Mouse (Mus musculus) small intestine, adult 2 months (tissue): ENCODE data around the gene Sp2. TPM values are rescaled to one million over a fixed set of nuclear protein-coding genes. Genes with fewer than 3 reads are reported as not detected.

ENCODE experiments used
- H3K27ac ChIP-seq: fragments of 200-500 bp; 2 replicates; pipeline ENCODE4 v1.5.1; 2012; ENCODE audit warnings: low read depth, low read length, control low read depth, inconsistent platforms; ENCODE audit not compliant: insufficient read depth
- H3K27me3 ChIP-seq: fragments of 200-500 bp; 2 replicates; pipeline ENCODE4 v1.6.1; 2012; ENCODE audit warnings: mild to moderate bottlenecking, moderate library complexity, low read length, inconsistent platforms; ENCODE audit not compliant: control insufficient read depth, insufficient read depth
- H3K36me3 ChIP-seq: fragments of 200-500 bp; 2 replicates; pipeline ENCODE4 v1.6.1; 2012; ENCODE audit warnings: mild to moderate bottlenecking, low read length, control low read depth, inconsistent platforms; ENCODE audit not compliant: control insufficient read depth, insufficient read depth
- H3K4me1 ChIP-seq: fragments of 200-500 bp; 2 replicates; pipeline ENCODE4 v1.6.1; 2012; ENCODE audit warnings: low read length, inconsistent platforms, mixed read lengths; ENCODE audit not compliant: control insufficient read depth, insufficient read depth, insufficient read length
- H3K4me3 ChIP-seq: fragments of 200-500 bp; 2 replicates; pipeline ENCODE4 v1.5.1; 2012; ENCODE audit warnings: low read depth, mild to moderate bottlenecking, control low read depth, inconsistent platforms, low read length, moderate library complexity
- CTCF ChIP-seq: fragments of 200-500 bp; IDR thresholded peaks from 2 replicates; pipeline ENCODE4 v1.5.1; 2012; ENCODE audit warnings: low read depth, mild to moderate bottlenecking, control low read depth, inconsistent platforms, low read length, moderate library complexity, mixed read lengths; ENCODE audit not compliant: insufficient replicate concordance, insufficient read length; ENCODE audit errors: extremely low read depth
- POLR2A ChIP-seq: fragments of 200-500 bp; IDR thresholded peaks from 2 replicates; pipeline ENCODE4 v1.6.1; 2012; ENCODE audit warnings: low read depth, mild to moderate bottlenecking, control low read depth, inconsistent platforms, low read length, moderate library complexity
- WGBS: fragments of 180-500 bp; shearing (Covaris S2); methylation state at CpG from one replicate; pipeline ENCODE4 v1.1.7; 2018; 5-methylcytosine and 5-hydroxymethylcytosine counted together
- polyA plus RNA-seq: library from polyadenylated mRNA; depleted of rRNA; stranded (reverse); fragments of >200 nt; gene quantifications from 2 replicates; pipeline ENCODE4 v1.2.3, GENCODE M21; 2012

Gene Sp2
- polyA plus RNA-seq, 1 experiment, result 20.1 TPM

DNA sequence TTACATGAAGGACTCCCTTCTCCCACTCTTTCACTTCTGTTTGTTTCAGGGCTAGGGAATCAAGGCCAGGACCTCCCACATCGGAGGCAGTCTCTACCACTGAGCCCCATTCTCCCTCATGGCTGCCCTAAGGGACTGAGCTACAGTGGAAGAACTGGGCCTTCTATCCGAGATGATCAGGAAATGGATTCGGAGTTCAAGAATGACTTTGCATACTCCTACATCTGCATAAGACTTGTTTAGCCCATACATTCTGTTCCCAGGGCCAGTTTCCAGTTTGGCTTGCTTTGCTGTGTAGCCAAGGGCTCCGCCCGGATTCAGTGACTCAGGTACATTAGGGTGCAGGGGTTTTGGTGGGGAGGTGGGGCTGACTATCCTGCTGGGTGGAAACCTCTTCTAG is 2.7 kb downstream of the Sp2 start:
- no peaks in the 10 kb centered on the region for H3K27me3 ChIP-seq
- 77% methylated on average over 5 of the region's 5 CpGs for WGBS
- H3K36me3 ChIP-seq, result no peaks in the 10 kb centered on the region
- H3K4me3 ChIP-seq, result no peak overlapping the region
- H3K4me1 ChIP-seq, result peaks cover 5% of the 10 kb centered on the region
- no peak overlapping the region for H3K27ac ChIP-seq
- TF ChIP-seq POLR2A, result no peak
- no peak for TF ChIP-seq CTCF

DNA sequence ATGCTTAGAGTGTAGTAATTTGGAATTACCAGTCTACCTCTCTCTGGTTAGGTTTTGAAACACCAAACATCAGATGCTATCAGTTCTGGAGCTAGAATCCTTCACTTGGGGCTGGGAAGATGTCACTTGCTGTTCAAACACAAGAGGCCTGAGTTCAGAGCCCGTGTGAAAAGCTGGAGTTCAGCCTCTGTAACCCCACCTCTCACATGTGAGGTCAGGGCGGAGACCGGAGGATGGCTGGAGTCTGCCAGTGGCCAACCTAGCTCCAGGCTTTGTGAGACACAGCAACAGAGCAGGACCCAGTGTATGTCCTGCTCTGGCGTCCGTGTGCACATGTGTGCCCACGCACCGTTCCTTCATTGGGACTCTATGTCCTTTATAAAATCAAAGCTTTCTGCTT is 3.4 kb downstream of the Sp2 start:
- Histone ChIP-seq H3K27me3 (no peaks in the 10 kb centered on the region), H3K27ac (no peak overlapping the region), H3K4me3 (no peak overlapping the region), H3K36me3 (no peaks in the 10 kb centered on the region), H3K4me1 (peaks cover 5% of the 10 kb centered on the region)
- TF ChIP-seq POLR2A (no peak), CTCF (no peak)
- WGBS, result 81% methylated on average over 7 of the region's 7 CpGs

DNA sequence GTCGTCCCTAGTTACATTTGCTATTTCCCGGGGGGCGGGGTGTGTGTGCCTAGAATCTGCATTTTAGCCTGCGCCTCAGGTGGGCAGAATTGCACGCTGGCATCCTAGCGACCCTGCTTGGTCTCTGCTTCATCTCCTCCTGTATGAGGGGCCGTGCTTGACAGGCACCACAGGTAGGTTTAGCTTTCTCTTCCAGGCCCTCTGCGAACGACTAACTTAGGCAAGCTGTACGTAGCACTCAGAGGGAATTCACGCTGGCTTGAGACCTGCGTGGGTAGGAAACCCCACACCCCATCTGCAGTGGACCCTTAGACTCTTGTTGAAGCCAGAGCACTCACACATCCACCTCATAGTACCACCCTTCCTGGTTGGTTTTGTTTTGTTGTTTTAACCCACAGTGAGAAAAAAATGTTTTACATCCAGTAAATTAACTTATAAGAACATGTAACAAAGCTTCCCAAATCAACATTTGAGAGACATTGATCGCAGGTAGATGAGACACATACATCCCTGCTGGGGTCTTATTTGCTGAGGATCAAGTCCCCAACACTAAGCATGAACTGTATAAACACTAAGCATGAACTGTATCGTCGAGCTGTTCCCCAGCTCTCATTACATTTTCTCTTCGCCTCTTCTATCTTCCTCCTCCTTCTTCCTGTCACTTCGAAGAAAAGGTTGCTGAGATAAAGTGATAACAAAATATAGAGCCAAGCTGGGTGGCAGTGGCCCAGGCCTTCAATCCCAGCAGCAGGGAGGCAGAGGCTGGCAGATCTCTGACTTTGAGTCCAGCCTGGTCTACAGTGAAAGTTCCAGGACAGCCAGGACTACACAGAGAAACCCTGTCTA is 4.1 kb downstream of the Sp2 start:
- peak overlapping the region; percentile 84 for H3K4me3 ChIP-seq
- WGBS, result 23% methylated on average over 17 of the region's 17 CpGs

DNA sequence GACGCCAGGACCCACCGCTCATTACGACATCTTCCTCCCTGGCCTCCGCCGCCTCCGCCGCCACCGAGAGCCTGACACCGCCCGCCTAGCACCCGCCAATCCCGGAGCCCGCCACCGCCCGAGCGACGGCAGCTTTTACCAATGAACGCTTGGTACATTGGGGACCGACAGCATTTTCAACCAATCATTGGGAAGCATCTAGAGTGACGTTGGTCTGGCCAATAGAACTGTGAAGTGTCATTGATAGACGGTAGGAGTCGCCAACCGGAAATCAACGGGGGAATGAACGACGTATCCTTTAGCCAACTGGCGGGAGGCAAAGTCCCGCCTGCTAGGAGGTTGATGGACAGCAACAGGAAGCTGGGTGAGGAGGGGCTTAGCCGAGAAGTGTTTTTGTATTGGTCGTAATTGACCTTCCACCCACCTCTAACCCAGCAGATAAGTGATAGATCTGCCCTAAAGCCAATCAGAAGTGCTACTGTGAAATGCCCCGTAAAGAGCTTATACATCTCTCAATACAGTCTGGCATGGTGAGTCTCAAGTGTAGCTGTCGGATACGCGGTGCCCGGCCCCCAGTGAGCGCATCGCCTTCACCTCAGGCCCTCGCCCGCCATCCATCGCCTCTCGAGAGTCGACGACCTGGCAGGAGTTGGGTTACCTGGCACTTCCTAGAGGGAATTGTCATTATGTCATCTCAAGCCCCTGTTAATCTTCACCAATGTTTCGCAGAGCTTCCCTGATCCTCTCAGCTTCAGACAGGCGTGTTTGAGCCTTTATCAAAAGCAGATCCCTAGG is 5.0 kb downstream of the Sp2 start:
- WGBS, result under 1% methylated on average over 45 of the region's 45 CpGs
- no peaks in the 10 kb centered on the region for H3K27me3 ChIP-seq
- H3K4me3 ChIP-seq, result peak overlapping the region; percentile 86
- TF ChIP-seq POLR2A (peak; percentile 65; the same call in 1 of the 2 replicates), CTCF (no peak)
- H3K27ac ChIP-seq, result peak overlapping the region; percentile 82
- peaks cover 5% of the 10 kb centered on the region for H3K4me1 ChIP-seq
- no peaks in the 10 kb centered on the region for H3K36me3 ChIP-seq

More for the DNA sequence above, 4.1 kb downstream of the Sp2 start:
- Histone ChIP-seq H3K27me3 (no peaks in the 10 kb centered on the region), H3K27ac (peak overlapping the region; percentile 79), H3K36me3 (no peaks in the 10 kb centered on the region), H3K4me1 (peaks cover 5% of the 10 kb centered on the region)
- TF ChIP-seq POLR2A, result no peak
- TF ChIP-seq CTCF, result no peak

DNA sequence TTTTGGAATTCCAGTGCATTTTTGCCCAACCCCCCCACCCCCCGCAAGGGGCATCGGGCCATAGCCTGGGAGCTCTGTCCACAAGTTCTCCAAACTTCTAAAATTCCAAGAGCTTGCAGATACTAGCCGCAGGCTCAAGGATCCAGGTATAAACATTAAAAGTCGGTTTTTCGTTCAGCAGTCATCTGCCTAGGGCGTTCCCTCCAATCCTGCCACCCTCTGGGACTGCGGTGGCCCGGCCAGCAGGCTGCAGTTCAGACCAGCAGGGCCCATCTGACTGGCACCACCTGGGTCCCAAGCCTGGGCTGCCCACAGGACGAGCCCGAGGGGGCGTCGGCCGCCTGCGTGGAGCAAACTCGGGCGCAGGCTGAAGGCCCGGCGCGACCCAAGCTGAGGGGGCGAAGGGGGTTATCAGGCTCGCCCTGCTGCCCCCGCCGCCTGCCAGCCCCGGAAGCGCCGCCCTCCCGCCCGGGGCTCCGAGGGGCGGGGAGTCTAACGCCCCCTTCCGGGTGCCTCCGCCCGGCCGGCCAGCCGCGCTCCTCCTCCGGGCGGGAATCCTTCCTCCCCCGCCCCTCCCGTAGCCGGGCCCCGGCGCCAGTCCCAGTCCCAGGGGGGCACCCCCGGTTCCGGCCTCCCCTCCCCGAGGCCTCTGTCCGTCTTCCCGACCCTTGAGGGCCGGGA is 5.7 kb downstream of the Sp2 start:
- no peak for TF ChIP-seq POLR2A
- peak; percentile 13; the same call in 1 of the 2 replicates for TF ChIP-seq CTCF
- Histone ChIP-seq H3K27me3 (no peaks in the 10 kb centered on the region), H3K4me3 (peak overlapping the region; percentile 86), H3K27ac (peak overlapping the region; percentile 82), H3K4me1 (peaks cover 4% of the 10 kb centered on the region), H3K36me3 (no peaks in the 10 kb centered on the region)
- 1% methylated on average over 49 of the region's 50 CpGs for WGBS

DNA sequence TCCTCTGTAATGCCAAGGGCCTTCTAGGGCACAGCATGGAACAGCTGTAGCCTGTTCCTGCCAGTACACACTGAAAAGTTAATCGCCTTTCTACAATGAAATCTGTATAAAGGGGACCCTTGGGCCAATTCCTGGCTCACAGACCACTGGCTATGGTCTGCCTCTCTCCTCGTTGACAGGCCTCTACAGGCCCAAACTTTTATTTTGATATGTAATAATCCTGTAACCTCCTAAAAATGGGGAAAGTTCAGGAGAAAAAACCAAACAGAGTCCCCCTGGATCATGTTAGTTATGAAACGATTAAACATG is 6.4 kb downstream of the Sp2 start:
- peaks cover 6% of the 10 kb centered on the region for H3K4me1 ChIP-seq
- TF ChIP-seq POLR2A, result no peak
- TF ChIP-seq CTCF, result no peak
- 31% methylated on average over 3 of the region's 3 CpGs for WGBS
- H3K27ac ChIP-seq, result no peak overlapping the region
- H3K4me3 ChIP-seq, result no peak overlapping the region
- no peaks in the 10 kb centered on the region for H3K27me3 ChIP-seq
- H3K36me3 ChIP-seq, result no peaks in the 10 kb centered on the region
